Mouse (Mus musculus): ENCODE results near the gene Gramd4. TPM values are rescaled to one million over a fixed set of nuclear protein-coding genes. Genes with fewer than 3 reads are reported as not detected.
"Not testable (repeated sequence)": the region's sequence is repeated elsewhere in the genome, so short reads cannot be mapped to it uniquely, and the experiment has no call there.

Gene Gramd4
- polyA plus RNA-seq, 1 experiment from 2014 or later: 41.7 TPM

DNA sequence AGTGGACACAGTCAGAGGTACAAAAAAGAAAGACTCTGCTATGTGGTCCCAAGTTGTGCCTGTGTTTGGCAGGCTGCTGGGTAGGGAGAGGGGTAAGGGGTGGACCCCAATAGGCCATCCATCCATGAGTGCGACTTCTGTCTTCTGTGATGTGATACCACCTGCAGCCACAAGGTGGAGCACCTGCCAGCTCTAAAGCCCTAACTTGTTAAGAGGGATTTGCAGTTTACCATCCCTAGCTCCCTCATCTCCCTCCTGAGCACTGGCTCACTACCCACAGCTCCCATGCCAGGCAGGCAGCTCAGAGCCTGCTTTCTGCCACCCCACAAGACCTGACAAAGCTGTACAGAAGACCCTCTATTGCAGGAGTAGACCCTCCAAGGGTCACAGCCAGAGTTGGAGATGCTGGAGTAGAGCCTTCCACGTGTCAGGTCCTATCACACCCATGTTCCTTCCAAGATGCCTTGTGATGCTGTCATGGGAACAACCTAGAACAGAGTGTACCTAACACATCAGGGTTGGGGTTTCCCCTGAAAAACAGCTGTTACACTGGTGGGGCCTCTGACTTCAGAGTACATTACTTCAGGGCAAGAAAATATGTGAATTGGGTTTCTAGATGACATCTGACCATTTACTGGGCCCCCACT is 3.5 kb upstream of the Gramd4 start:
- H3K9ac ChIP-seq: no peak overlapping the region
- H3K4me1 ChIP-seq: peaks cover 13% of the 10 kb centered on the region
- no peaks in the 10 kb centered on the region for H3K27me3 ChIP-seq (replicated peaks)
- H3K4me2 ChIP-seq: no peak overlapping the region
- WGBS: 45% methylated on average over 2 of the region's 2 CpGs
- H3K27ac ChIP-seq: no peak overlapping the region
- peak; percentile 24; the same call in 1 of the 2 replicates for ATAC-seq (replicated peaks)
- H3K9me3 ChIP-seq: no peaks in the 10 kb centered on the region
- no peaks in the 10 kb centered on the region for H3K36me3 ChIP-seq (replicated peaks)
- no peak overlapping the region for H3K4me3 ChIP-seq

DNA sequence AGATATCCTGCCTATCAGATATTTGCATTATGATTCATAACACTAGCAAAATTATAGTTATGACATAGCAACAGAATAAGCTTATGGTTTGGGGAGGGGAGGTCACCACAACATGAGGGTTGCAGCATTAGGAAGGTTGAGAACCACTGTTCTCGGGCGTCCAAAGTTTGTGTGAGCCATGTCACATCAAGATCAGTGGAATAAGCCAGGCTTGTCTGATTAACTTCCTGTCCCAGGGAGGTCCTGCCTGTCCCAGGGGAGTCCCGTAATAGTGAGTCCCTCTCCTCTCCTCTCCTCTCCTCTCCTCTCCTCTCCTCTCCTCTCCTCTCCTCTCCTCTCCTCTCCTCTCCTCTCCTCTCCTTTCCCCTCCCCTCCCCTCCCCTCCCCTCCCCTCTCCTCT is 2.6 kb upstream of the Gramd4 start:
- ATAC-seq (replicated peaks); H3K4me3 ChIP-seq; H3K27me3 ChIP-seq (replicated peaks); H3K27ac ChIP-seq; H3K4me2 ChIP-seq; H3K9me3 ChIP-seq; H3K36me3 ChIP-seq (replicated peaks); H3K9ac ChIP-seq: not testable (repeated sequence)
- H3K4me1 ChIP-seq: peaks cover 19% of the 10 kb centered on the region
- WGBS: 74% methylated on average over 3 of the region's 3 CpGs

DNA sequence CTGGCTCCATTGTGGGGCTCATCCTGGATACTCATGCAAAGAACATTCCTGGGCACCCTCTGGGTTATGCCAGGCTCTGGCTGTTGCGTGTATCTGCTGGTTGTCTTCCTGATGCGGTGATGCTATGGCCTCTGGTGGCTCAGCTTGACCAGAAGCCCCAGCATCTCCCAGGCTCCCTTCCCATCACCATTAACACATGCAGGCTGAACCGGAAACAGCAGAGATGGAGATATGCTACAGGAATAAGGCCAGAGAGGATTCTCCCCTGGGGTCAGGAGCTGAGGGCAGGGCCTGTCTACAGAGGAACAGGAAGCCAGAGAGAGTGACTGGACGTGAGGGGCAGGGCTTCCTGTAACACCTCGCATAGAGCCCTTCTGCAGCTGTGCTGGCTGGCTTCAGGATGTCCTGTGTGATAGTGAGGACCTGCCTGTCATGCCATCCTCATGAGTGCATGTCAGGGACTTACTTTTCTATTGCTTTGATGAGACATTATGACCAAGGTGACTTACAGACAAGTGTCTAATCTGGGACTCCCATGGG is 1.2 kb upstream of the Gramd4 start:
- Histone ChIP-seq H3K4me2 (no peak overlapping the region), H3K4me1 (peaks cover 33% of the 10 kb centered on the region), H3K27ac (no peak overlapping the region), H3K9ac (no peak overlapping the region), H3K27me3 (replicated peaks) (no peaks in the 10 kb centered on the region), H3K36me3 (replicated peaks) (no peaks in the 10 kb centered on the region), H3K9me3 (no peaks in the 10 kb centered on the region), H3K4me3 (no peak overlapping the region)
- ATAC-seq (replicated peaks): no peak
- WGBS: 92% methylated on average over 5 of the region's 5 CpGs

DNA sequence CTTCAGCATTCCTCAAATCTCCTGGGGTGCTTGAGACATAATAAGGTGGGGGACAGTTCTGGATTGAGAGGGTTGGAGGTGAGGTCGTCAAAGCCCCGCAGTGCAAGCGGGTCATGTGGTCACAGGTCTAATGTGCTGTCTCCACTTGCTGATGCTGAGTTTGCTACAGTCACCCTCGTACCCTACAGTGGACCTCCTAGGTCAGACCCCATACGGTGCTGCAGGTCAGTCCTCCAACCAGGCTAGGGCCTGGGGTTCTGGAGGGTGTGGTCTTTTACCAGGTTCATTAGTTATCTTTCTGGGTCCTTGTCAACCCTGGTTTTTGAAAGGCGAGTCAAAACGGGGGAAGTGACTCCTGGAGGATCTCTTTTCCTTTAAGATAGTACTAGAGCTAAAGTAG is 413 bp downstream of the Gramd4 start:
- Histone ChIP-seq H3K9me3 (no peaks in the 10 kb centered on the region), H3K4me1 (peaks cover 49% of the 10 kb centered on the region), H3K27me3 (replicated peaks) (no peaks in the 10 kb centered on the region), H3K4me2 (peak overlapping the region; percentile 88), H3K4me3 (peak overlapping the region; percentile 66), H3K9ac (peak overlapping the region; percentile 90), H3K36me3 (replicated peaks) (no peaks in the 10 kb centered on the region), H3K27ac (peak overlapping the region; percentile 94)
- 8% methylated on average over 7 of the region's 7 CpGs for WGBS
- peak; percentile 50 for ATAC-seq (replicated peaks)

DNA sequence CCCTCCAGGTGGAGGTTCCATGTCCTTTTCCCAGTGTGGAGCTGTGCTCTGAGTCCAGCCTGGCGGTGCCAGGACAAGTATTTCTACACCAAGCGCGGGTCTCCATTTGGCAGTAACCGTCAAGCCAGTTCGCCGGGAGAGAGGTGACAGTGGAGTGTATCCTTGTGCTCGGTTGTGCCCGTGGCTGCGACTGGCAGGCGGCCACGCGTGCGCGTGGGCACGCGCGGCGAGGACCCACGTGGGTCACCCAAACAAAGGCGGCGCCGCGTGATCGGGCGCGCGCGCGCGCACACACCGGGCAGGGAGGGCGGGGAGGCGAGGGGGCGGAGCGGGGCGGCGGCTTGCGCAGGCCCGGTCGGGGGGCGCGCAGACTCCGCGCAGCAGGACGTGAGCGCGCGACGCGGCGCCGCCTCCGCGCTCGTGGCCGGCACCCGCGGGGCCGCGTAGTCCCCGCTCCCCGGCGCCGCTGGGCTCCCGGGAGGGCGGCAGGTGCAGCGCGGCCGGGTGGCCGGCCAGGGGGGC is 960 bp downstream of the Gramd4 start:
- ATAC-seq (replicated peaks): peak; percentile 75
- WGBS: 0% methylated on average over 43 of the region's 70 CpGs
- peak overlapping the region; percentile 66 for H3K4me3 ChIP-seq

DNA sequence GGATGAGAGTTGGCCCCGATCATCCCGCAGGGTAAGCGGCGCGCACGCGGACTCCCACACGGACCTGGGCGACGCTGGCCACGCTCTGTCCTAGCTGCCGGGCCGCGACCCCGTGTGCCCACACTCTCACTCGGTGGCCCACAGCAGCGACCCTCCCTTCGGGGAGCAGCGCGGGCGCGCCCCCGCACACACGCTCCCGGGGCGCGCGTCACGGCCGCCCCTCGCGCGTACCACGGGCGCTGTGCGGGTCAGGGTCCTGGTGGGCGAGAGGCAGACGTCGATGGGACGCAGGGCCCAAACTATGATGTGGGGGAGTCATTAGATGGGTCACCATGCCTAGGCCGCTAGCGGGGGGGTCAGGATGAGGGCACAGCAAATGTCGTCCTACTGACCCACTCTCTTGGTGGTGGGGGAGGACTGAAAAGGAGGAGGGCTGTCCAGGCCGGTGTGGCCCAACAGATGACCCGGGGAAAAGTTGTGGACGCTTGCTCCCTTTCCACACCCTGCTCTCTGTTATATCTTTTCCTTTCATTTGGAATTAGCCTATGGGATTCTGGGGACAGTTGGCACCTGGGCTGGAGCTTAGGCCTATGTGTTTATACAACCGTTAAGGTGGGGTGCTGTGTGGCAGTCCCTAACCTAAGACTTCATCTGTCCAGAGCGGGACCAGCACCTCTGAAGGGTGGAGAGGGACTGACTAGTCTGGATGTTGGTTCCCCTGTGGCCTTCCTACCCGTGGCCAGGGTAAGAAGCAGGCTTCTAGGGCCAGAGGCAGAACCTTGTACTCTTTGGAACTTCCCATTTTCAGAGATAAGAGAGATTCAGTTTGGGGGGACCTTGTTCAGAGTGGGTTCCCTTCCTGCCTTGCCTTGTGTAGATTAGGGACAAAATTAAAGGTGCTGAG is 1.7 kb downstream of the Gramd4 start:
- Histone ChIP-seq H3K36me3 (replicated peaks) (no peaks in the 10 kb centered on the region), H3K9ac (peak overlapping the region; percentile 90), H3K4me3 (peak overlapping the region; percentile 66), H3K27me3 (replicated peaks) (no peaks in the 10 kb centered on the region), H3K27ac (peak overlapping the region; percentile 94), H3K4me1 (peaks cover 51% of the 10 kb centered on the region), H3K4me2 (peak overlapping the region; percentile 88), H3K9me3 (no peaks in the 10 kb centered on the region)
- 1% methylated on average over 46 of the region's 49 CpGs for WGBS
- ATAC-seq (replicated peaks): peak; percentile 59

More for the DNA sequence above, 960 bp downstream of the Gramd4 start:
- peak overlapping the region; percentile 88 for H3K4me2 ChIP-seq
- H3K36me3 ChIP-seq (replicated peaks): no peaks in the 10 kb centered on the region
- H3K27me3 ChIP-seq (replicated peaks): no peaks in the 10 kb centered on the region
- H3K9me3 ChIP-seq: no peaks in the 10 kb centered on the region
- peak overlapping the region; percentile 90 for H3K9ac ChIP-seq
- peaks cover 52% of the 10 kb centered on the region for H3K4me1 ChIP-seq
- H3K27ac ChIP-seq: peak overlapping the region; percentile 94

DNA sequence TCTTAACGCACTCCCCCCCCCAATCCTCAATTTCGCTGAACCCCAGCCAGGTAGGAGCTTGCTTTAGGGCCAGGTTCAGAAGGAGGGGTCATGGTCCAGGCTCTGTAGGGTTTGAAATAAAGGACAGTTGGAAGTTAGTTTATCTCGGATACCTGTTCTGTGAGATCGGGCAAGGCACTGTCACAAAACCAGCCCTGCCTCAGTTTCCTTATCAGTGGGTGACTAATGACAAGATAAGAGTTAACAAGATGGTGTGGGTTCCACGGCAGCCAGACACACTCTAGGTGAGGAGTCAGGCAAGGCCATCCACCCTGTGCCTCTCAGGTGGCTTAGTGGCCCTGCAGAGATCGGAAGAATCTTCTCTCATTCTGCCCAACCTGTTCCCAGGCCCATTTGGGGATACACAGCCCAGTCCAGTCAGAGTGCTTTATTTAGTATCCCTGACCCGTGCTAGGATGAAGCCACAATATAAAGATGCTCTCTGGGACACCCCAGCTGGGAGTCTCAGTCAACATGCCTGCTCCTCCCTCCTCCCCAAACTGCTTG is 2.4 kb downstream of the Gramd4 start:
- no peaks in the 10 kb centered on the region for H3K27me3 ChIP-seq (replicated peaks)
- no peak for ATAC-seq (replicated peaks)
- H3K9ac ChIP-seq: peak overlapping the region; percentile 90
- no peak overlapping the region; the same call in 1 of the 2 replicates for H3K27ac ChIP-seq
- H3K4me1 ChIP-seq: peaks cover 51% of the 10 kb centered on the region
- peak overlapping the region; percentile 66 for H3K4me3 ChIP-seq
- H3K9me3 ChIP-seq: no peaks in the 10 kb centered on the region
- H3K36me3 ChIP-seq (replicated peaks): no peaks in the 10 kb centered on the region
- peak overlapping the region; percentile 88 for H3K4me2 ChIP-seq
- WGBS: 76% methylated on average over 7 of the region's 7 CpGs

DNA sequence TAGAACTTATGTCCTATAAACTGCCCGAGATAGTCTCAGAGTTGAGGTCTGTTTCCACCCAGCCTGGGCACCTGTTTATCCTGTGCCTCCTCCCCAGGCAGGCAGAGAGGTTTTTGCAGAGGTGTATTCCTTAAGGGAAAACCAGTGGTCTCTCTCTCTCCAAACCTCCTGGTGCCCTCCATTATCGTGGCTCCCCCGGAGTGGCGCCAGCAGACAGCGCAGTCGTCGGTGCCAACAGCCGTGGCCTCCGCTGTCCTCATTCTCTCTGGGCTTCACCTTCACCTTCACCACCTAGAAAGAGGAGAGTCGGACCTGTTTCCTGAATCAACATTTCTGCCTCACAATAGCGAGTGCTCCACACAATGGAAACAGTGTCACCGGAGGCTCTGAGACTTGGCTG is 3.1 kb downstream of the Gramd4 start:
- no peaks in the 10 kb centered on the region for H3K9me3 ChIP-seq
- no peak for ATAC-seq (replicated peaks)
- 0 out of 2 replicates have a peak overlapping the region, but pooled peaks have one; percentile 5 for H3K27ac ChIP-seq
- peak overlapping the region; percentile 88 for H3K4me2 ChIP-seq
- no peaks in the 10 kb centered on the region for H3K36me3 ChIP-seq (replicated peaks)
- peak overlapping the region; percentile 90 for H3K9ac ChIP-seq
- 73% methylated on average over 12 of the region's 12 CpGs for WGBS
- peaks cover 51% of the 10 kb centered on the region for H3K4me1 ChIP-seq
- no peaks in the 10 kb centered on the region for H3K27me3 ChIP-seq (replicated peaks)
- H3K4me3 ChIP-seq: peak overlapping the region; percentile 66

DNA sequence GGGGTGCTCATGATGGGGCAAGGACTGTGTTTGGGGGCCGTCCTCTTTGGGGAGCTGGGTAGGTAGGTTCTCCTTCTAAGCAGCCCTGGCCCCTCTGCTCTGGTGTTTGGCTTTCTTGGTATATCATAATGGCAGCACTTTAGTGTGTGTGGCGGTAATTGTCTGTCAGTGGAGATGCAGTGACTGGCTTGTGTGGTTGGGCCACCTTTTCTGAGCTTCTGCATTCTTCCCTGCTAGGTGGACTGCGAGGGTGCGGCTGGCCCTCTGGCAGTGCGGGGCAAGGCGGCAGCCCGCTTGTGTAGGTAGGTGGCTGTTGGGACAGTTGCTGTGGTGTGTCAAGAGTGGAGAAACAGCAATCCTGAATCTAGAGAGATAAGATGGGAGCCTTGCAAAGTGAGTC is 3.7 kb downstream of the Gramd4 start:
- peak overlapping the region; percentile 66 for H3K4me3 ChIP-seq
- WGBS: 89% methylated on average over 7 of the region's 7 CpGs
- peaks cover 51% of the 10 kb centered on the region for H3K4me1 ChIP-seq
- H3K9me3 ChIP-seq: no peaks in the 10 kb centered on the region
- no peak for ATAC-seq (replicated peaks)
- no peak overlapping the region for H3K27ac ChIP-seq
- no peaks in the 10 kb centered on the region for H3K36me3 ChIP-seq (replicated peaks)
- peak overlapping the region; percentile 13; the same call in 1 of the 2 replicates for H3K9ac ChIP-seq
- no peaks in the 10 kb centered on the region for H3K27me3 ChIP-seq (replicated peaks)
- peak overlapping the region; percentile 88 for H3K4me2 ChIP-seq

DNA sequence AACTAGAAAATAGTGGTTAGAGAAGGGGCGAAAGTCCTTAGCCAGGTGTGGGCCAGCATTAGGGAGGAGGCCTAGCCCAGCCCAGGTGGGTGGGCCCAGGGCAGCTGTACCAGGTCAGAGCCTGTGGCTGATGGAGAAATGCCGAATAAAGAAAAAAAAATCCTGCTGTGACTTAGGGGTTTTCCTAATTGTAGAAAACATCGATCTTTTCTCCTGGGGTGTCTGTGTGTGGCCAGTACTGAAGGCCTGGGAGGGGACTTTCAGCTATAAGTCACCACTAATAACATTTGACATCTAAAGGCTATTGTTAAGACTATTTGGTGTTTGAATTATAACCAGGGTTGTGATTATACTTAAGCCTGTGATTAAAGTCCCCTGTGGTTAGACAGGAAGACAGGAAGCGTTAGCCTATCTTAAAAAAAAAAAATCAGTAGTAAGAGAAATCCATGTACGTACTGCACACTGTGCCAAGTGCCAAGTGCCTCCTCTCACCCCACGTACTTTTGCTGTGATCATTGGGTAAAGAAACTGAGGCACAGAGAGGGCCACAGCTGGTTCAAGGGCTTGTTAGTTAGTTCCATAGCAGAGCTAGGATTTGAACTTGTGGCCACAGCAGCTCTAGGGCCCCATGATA is 4.5 kb downstream of the Gramd4 start:
- Histone ChIP-seq H3K4me3 (0 out of 2 replicates have a peak overlapping the region, but pooled peaks have one; percentile 66), H3K4me1 (peaks cover 53% of the 10 kb centered on the region), H3K9me3 (no peaks in the 10 kb centered on the region), H3K27me3 (replicated peaks) (no peaks in the 10 kb centered on the region), H3K9ac (peak overlapping the region; percentile 13; the same call in 1 of the 2 replicates), H3K4me2 (peak overlapping the region; percentile 88), H3K36me3 (replicated peaks) (no peaks in the 10 kb centered on the region), H3K27ac (no peak overlapping the region)
- ATAC-seq (replicated peaks): no peak
- 54% methylated on average over 6 of the region's 6 CpGs for WGBS

DNA sequence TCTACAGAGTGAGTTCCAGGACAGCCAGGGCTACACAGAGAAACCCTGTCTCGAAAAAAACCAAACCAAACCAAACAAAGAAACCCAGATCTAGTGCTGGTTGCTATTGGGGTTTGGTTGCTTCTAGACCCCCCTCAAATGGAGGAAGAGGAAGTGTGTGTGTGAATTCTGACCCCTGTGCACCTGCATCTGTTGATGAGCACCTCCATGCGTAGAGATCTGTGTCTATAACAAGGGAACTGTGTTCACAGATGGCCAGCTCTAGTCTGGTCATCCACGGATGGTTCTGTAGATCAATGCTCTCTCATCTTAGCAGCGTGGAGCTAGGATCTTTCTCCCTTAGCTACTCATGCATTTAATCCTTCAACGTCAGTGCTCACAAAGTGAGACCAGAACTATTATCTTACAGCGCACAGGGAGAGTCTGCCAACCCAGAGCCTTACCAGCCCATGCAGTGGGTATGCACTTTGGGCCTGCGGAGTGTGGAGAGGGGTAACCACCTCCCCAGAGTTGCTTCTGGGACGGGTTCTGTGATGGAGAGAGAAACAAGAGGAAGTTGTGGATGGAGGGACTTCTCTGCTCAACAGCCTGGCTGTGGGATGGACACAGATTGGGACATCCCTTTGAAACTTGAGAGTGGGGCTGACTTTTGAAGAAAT is 6.8 kb downstream of the Gramd4 start:
- no peak for ATAC-seq (replicated peaks)
- Histone ChIP-seq H3K36me3 (replicated peaks) (no peaks in the 10 kb centered on the region), H3K27me3 (replicated peaks) (no peaks in the 10 kb centered on the region), H3K4me1 (peaks cover 62% of the 10 kb centered on the region), H3K27ac (no peak overlapping the region), H3K9me3 (no peaks in the 10 kb centered on the region), H3K4me2 (no peak overlapping the region), H3K4me3 (no peak overlapping the region), H3K9ac (no peak overlapping the region)
- 69% methylated on average over 8 of the region's 8 CpGs for WGBS

Measured in midbrain, embryonic 15.5 days (tissue).